Mouse (Mus musculus) hindbrain, embryonic 11.5 days (tissue): ENCODE data around the gene Prune1. TPM values are rescaled to one million over a fixed set of nuclear protein-coding genes. Genes with fewer than 3 reads are reported as not detected.

Experiments used
- ATAC-seq: fragments of 200-750 bp; cut with Nextera tagmentation; 2 replicates; pipeline ENCODE4 v1.8.0; 2017; ENCODE audit warnings: mild to moderate bottlenecking, moderate TSS enrichment, moderate library complexity; ENCODE audit not compliant: low FRiP score
- DNase-seq: peaks from one replicate; pipeline ENCODE4 v3.0.0-alpha.2; 2015; ENCODE audit warnings: low spot score
- H3K27ac ChIP-seq: fragments of 300-500 bp; sonication (generic); 2 replicates; pipeline ENCODE4 v1.5.1; 2014; ENCODE audit warnings: mild to moderate bottlenecking, low read depth, low read length
- H3K27me3 ChIP-seq: fragments of 300-500 bp; sonication (generic); 2 replicates; pipeline ENCODE4 v1.6.1; 2014; ENCODE audit warnings: mild to moderate bottlenecking, low read length, moderate library complexity, mixed read lengths; ENCODE audit not compliant: control insufficient read depth, insufficient read depth
- H3K36me3 ChIP-seq: fragments of 300-500 bp; sonication (generic); 2 replicates; pipeline ENCODE4 v1.6.1; 2014; ENCODE audit warnings: mild to moderate bottlenecking, low read length, moderate library complexity, mixed read lengths; ENCODE audit not compliant: control insufficient read depth, insufficient read depth
- H3K4me1 ChIP-seq: fragments of 300-500 bp; sonication (generic); replicated peaks from 2 replicates; pipeline ENCODE4 v1.6.1; 2014; ENCODE audit warnings: low read length, mixed read lengths; ENCODE audit not compliant: control insufficient read depth, insufficient read depth
- H3K4me2 ChIP-seq: fragments of 300-500 bp; sonication (generic); replicated peaks from 2 replicates; pipeline ENCODE4 v1.6.1; 2014; ENCODE audit warnings: mild to moderate bottlenecking, low read depth, low read length
- H3K4me3 ChIP-seq: fragments of 300-500 bp; sonication (generic); 2 replicates; pipeline ENCODE4 v1.5.1; 2014; ENCODE audit warnings: low read depth, low read length
- H3K9ac ChIP-seq: fragments of 300-500 bp; sonication (generic); 2 replicates; pipeline ENCODE4 v1.6.1; 2014; ENCODE audit warnings: low read depth, low read length
- H3K9me3 ChIP-seq: fragments of 300-500 bp; sonication (generic); 2 replicates; pipeline ENCODE4 v1.6.1; 2016; ENCODE audit warnings: low read length; ENCODE audit not compliant: control insufficient read depth
- WGBS: fragments of 180-500 bp; shearing (Covaris S2); extraction: QIAGEN DNeasy Blood & Tissue Kit; methylation state at CpG from one replicate; pipeline ENCODE4 v1.1.7; 2014; 5-methylcytosine and 5-hydroxymethylcytosine counted together
- polyA plus RNA-seq: library from polyadenylated mRNA; unstranded; fragments of >200 nt; fragmentation: Nextera tagmentation; extraction: Ambion mirVana; gene quantifications from 2 replicates; pipeline ENCODE4 v1.2.1, GENCODE M21; 2014

Prune1 gene
- polyA plus RNA-seq, 1 experiment from 2014 or later: 31.3 TPM

- H3K4me3 ChIP-seq: no peak overlapping the region
- no peak overlapping the region for H3K4me2 ChIP-seq
- H3K4me1 ChIP-seq: no peaks in the 10 kb centered on the region
- no peaks in the 10 kb centered on the region for H3K36me3 ChIP-seq
- no peak overlapping the region for H3K9ac ChIP-seq
- ATAC-seq (no peak), DNase-seq (no peak)
- H3K27me3 ChIP-seq: no peaks in the 10 kb centered on the region
- no peak overlapping the region for H3K27ac ChIP-seq
- WGBS: 97% methylated on average over 1 of the region's 1 CpGs
- H3K9me3 ChIP-seq: no peaks in the 10 kb centered on the region
These were observed 4.7 kb downstream of the Prune1 start for GRCm38 (mm10) chr3:95277149-95277551.

- Histone ChIP-seq H3K4me2 (no peak overlapping the region), H3K36me3 (no peaks in the 10 kb centered on the region), H3K9ac (no peak overlapping the region), H3K4me1 (no peaks in the 10 kb centered on the region), H3K4me3 (no peak overlapping the region), H3K27ac (no peak overlapping the region), H3K9me3 (no peaks in the 10 kb centered on the region), H3K27me3 (no peaks in the 10 kb centered on the region)
- 78% methylated on average over 5 of the region's 5 CpGs for WGBS
- DNase-seq: no peak
- ATAC-seq: no peak
These were observed 5.4 kb downstream of the Prune1 start for GRCm38 (mm10) chr3:95276428-95276934.

- Histone ChIP-seq H3K4me2 (no peak overlapping the region), H3K9me3 (no peaks in the 10 kb centered on the region), H3K27ac (no peak overlapping the region), H3K9ac (no peak overlapping the region), H3K27me3 (no peaks in the 10 kb centered on the region), H3K36me3 (no peaks in the 10 kb centered on the region), H3K4me1 (no peaks in the 10 kb centered on the region), H3K4me3 (no peak overlapping the region)
- WGBS: 86% methylated on average over 6 of the region's 6 CpGs
- no peak for DNase-seq
- ATAC-seq: no peak
These were observed 6.7 kb downstream of the Prune1 start for GRCm38 (mm10) chr3:95275161-95275560.

GRCm38 (mm10) chr3:95274453-95274852 lies 7.4 kb downstream of the Prune1 start:
- no peak for DNase-seq
- no peak overlapping the region for H3K27ac ChIP-seq
- ATAC-seq: no peak
- no peak overlapping the region for H3K9ac ChIP-seq
- H3K27me3 ChIP-seq: no peaks in the 10 kb centered on the region
- 92% methylated on average over 4 of the region's 4 CpGs for WGBS
- H3K4me2 ChIP-seq: no peak overlapping the region
- no peaks in the 10 kb centered on the region for H3K36me3 ChIP-seq
- H3K9me3 ChIP-seq: no peaks in the 10 kb centered on the region
- H3K4me1 ChIP-seq: no peaks in the 10 kb centered on the region
- H3K4me3 ChIP-seq: no peak overlapping the region

- WGBS: 94% methylated on average over 5 of the region's 5 CpGs
These were observed 8.4 kb downstream of the Prune1 start for GRCm38 (mm10) chr3:95273471-95273870.

GRCm38 (mm10) chr3:95270766-95271364 lies 11.0 kb downstream of the Prune1 start:
- Histone ChIP-seq H3K4me2 (no peak overlapping the region), H3K27me3 (no peaks in the 10 kb centered on the region), H3K9ac (no peak overlapping the region), H3K4me3 (no peak overlapping the region), H3K27ac (no peak overlapping the region), H3K9me3 (no peaks in the 10 kb centered on the region), H3K36me3 (0 out of 2 replicates have a peak, but pooled peaks cover 3% of the 10 kb centered on the region), H3K4me1 (no peaks in the 10 kb centered on the region)
- ATAC-seq (no peak), DNase-seq (no peak)
- 89% methylated on average over 12 of the region's 12 CpGs for WGBS

More at GRCm38 (mm10) chr3:95273471-95273870, 8.4 kb downstream of the Prune1 start:
- Histone ChIP-seq H3K9me3 (no peaks in the 10 kb centered on the region), H3K4me2 (no peak overlapping the region), H3K4me1 (no peaks in the 10 kb centered on the region), H3K27ac (no peak overlapping the region), H3K36me3 (no peaks in the 10 kb centered on the region), H3K9ac (no peak overlapping the region), H3K27me3 (no peaks in the 10 kb centered on the region), H3K4me3 (no peak overlapping the region)
- ATAC-seq (no peak), DNase-seq (no peak)

GRCm38 (mm10) chr3:95269789-95270188 lies 12.1 kb downstream of the Prune1 start:
- ATAC-seq (no peak), DNase-seq (no peak)
- Histone ChIP-seq H3K36me3 (0 out of 2 replicates have a peak, but pooled peaks cover 3% of the 10 kb centered on the region), H3K4me2 (no peak overlapping the region), H3K4me3 (no peak overlapping the region), H3K9ac (no peak overlapping the region), H3K9me3 (no peaks in the 10 kb centered on the region), H3K27ac (no peak overlapping the region), H3K4me1 (no peaks in the 10 kb centered on the region), H3K27me3 (no peaks in the 10 kb centered on the region)
- 84% methylated on average over 5 of the region's 5 CpGs for whole genome bisulfite sequencing

GRCm38 (mm10) chr3:95267855-95268254 lies 14.0 kb downstream of the Prune1 start:
- DNase-seq (no peak), ATAC-seq (no peak)
- H3K27me3 ChIP-seq: no peaks in the 10 kb centered on the region
- H3K4me1 ChIP-seq: no peaks in the 10 kb centered on the region
- H3K4me2 ChIP-seq: no peak overlapping the region
- no peaks in the 10 kb centered on the region for H3K9me3 ChIP-seq
- H3K36me3 ChIP-seq: 0 out of 2 replicates have a peak, but pooled peaks cover 3% of the 10 kb centered on the region
- no peak overlapping the region for H3K9ac ChIP-seq
- H3K4me3 ChIP-seq: no peak overlapping the region
- H3K27ac ChIP-seq: no peak overlapping the region

- ATAC-seq (no peak), DNase-seq (no peak)
- WGBS: 96% methylated on average over 3 of the region's 3 CpGs
- H3K27ac ChIP-seq: no peak overlapping the region
- no peak overlapping the region for H3K4me3 ChIP-seq
- no peaks in the 10 kb centered on the region for H3K4me1 ChIP-seq
- H3K4me2 ChIP-seq: no peak overlapping the region
- H3K9me3 ChIP-seq: no peaks in the 10 kb centered on the region
- peaks cover 6% of the 10 kb centered on the region; the same call in 1 of the 2 replicates for H3K36me3 ChIP-seq
- H3K9ac ChIP-seq: no peak overlapping the region
- no peaks in the 10 kb centered on the region for H3K27me3 ChIP-seq
These were observed 15.8 kb downstream of the Prune1 start for GRCm38 (mm10) chr3:95266052-95266451.
